Mouse (Mus musculus): ENCODE measurements around the gene 1700017B05Rik. TPM values are rescaled to one million over a fixed set of nuclear protein-coding genes. Genes with fewer than 3 reads are reported as not detected.

Gene 1700017B05Rik
- polyA plus RNA-seq, 1 experiment from 2014 or later: 25.5 TPM

GRCm38 (mm10) chr9:57267421-57267820 lies 5.0 kb upstream of the 1700017B05Rik start:
- ATAC-seq: no peak
- peaks cover 4% of the 10 kb centered on the region; the same call in 1 of the 2 replicates for H3K4me1 ChIP-seq (ENCODE audit: control insufficient read depth, insufficient read depth, low read length)
- H3K4me3 ChIP-seq (ENCODE audit: low read length): no peak overlapping the region

GRCm38 (mm10) chr9:57265125-57265524 lies 2.7 kb upstream of the 1700017B05Rik start:
- Histone ChIP-seq H3K36me3 (ENCODE audit: control insufficient read depth, insufficient read depth, low read length) (no peaks in the 10 kb centered on the region), H3K4me1 (ENCODE audit: control insufficient read depth, insufficient read depth, low read length) (peaks cover 14% of the 10 kb centered on the region), H3K9ac (ENCODE audit: low read depth, low read length) (no peak overlapping the region), H3K27me3 (replicated peaks; ENCODE audit: control insufficient read depth, insufficient read depth, low read length) (no peaks in the 10 kb centered on the region), H3K4me3 (ENCODE audit: low read length) (no peak overlapping the region), H3K9me3 (ENCODE audit: control insufficient read depth, low read length) (no peaks in the 10 kb centered on the region), H3K27ac (ENCODE audit: low read length) (no peak overlapping the region), H3K4me2 (ENCODE audit: low read depth, low read length) (no peak overlapping the region)
- WGBS: 34% methylated on average over 5 of the region's 5 CpGs
- ATAC-seq: no peak

More at GRCm38 (mm10) chr9:57267421-57267820, 5.0 kb upstream of the 1700017B05Rik start:
- Histone ChIP-seq H3K4me2 (ENCODE audit: low read depth, low read length) (no peak overlapping the region), H3K9me3 (ENCODE audit: control insufficient read depth, low read length) (no peaks in the 10 kb centered on the region), H3K27me3 (replicated peaks; ENCODE audit: control insufficient read depth, insufficient read depth, low read length) (no peaks in the 10 kb centered on the region), H3K36me3 (ENCODE audit: control insufficient read depth, insufficient read depth, low read length) (no peaks in the 10 kb centered on the region), H3K27ac (ENCODE audit: low read length) (no peak overlapping the region), H3K9ac (ENCODE audit: low read depth, low read length) (no peak overlapping the region)
- 68% methylated on average over 5 of the region's 5 CpGs for WGBS

DNA sequence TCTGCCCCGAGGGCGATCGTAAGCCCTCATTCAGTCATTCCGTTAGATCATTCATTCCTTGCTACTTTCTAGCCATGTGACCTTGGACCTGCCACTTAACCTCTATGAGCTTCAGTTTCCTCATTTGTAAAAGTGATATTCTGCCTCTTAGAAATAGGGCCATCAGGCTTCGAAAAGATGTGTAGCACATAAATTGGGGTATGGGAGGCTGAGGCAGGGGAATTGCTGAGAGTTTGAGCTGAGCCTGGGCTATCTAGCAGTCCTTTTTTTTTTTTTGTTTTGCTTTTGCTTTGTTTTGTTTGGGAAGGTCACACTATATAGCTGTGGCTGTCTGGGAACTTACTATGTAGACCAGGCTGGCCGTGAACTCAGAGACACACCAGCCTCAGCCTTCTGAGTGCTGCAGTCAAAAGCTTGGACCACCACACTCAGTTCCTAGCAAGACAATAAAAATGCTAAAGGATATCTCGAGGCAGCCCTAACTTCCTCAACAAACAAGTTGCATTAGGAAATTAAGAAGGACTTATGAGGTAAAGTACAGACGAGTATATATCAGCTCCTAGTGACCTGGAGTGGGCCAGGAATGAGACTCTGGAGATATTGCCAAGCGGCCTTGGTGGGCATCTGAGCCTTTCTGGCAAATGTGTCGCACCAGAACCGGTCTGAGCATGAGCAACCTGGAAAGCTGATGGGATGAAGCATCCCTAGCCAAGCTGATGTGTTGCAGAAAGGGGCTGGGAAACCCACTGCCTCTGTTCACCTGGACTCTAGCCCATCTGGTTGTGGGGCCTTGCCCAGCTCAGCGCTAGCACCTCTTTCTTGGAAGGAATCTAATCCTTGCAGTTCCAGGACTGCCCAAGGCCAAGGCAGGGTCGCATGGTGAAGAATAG lies 628 bp upstream of the 1700017B05Rik start:
- Histone ChIP-seq H3K4me3 (ENCODE audit: low read length) (peak overlapping the region; percentile 83), H3K27ac (ENCODE audit: low read length) (no peak overlapping the region), H3K4me1 (ENCODE audit: control insufficient read depth, insufficient read depth, low read length) (peaks cover 17% of the 10 kb centered on the region), H3K36me3 (ENCODE audit: control insufficient read depth, insufficient read depth, low read length) (peaks cover 4% of the 10 kb centered on the region; the same call in 1 of the 2 replicates), H3K4me2 (ENCODE audit: low read depth, low read length) (peak overlapping the region; percentile 77), H3K27me3 (replicated peaks; ENCODE audit: control insufficient read depth, insufficient read depth, low read length) (no peaks in the 10 kb centered on the region), H3K9ac (ENCODE audit: low read depth, low read length) (peak overlapping the region; percentile 94), H3K9me3 (ENCODE audit: control insufficient read depth, low read length) (no peaks in the 10 kb centered on the region)
- 52% methylated on average over 13 of the region's 13 CpGs for WGBS
- no peak for ATAC-seq

DNA sequence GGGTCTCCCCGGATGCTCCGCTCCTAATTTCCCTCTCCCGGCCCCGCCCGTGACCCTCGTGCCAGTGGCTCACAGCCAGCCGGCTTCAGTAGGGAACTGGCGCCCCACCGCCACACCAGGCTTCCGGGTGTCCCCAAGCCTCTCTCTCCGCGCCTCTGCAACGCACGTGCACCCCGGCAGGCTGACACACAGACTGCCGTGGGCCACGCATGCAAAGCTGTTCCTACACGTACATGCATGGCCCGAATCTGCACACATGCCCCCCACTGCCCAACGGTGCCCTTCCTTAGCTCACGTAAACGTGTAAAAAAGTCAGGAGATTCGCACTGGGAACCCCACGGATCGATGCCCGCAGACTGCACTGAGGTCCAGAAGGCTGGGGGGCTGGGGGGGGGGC lies 898 bp downstream of the 1700017B05Rik start:
- H3K4me2 ChIP-seq (ENCODE audit: low read depth, low read length): peak overlapping the region; percentile 77
- no peaks in the 10 kb centered on the region for H3K27me3 ChIP-seq (replicated peaks; ENCODE audit: control insufficient read depth, insufficient read depth, low read length)
- H3K4me3 ChIP-seq (ENCODE audit: low read length): peak overlapping the region; percentile 83
- peaks cover 17% of the 10 kb centered on the region for H3K36me3 ChIP-seq (ENCODE audit: control insufficient read depth, insufficient read depth, low read length)
- ATAC-seq: peak; percentile 52
- peak overlapping the region; percentile 88 for H3K27ac ChIP-seq (ENCODE audit: low read length)
- under 1% methylated on average over 26 of the region's 26 CpGs for WGBS
- H3K9ac ChIP-seq (ENCODE audit: low read depth, low read length): peak overlapping the region; percentile 94
- no peaks in the 10 kb centered on the region for H3K9me3 ChIP-seq (ENCODE audit: control insufficient read depth, low read length)
- peaks cover 17% of the 10 kb centered on the region for H3K4me1 ChIP-seq (ENCODE audit: control insufficient read depth, insufficient read depth, low read length)

DNA sequence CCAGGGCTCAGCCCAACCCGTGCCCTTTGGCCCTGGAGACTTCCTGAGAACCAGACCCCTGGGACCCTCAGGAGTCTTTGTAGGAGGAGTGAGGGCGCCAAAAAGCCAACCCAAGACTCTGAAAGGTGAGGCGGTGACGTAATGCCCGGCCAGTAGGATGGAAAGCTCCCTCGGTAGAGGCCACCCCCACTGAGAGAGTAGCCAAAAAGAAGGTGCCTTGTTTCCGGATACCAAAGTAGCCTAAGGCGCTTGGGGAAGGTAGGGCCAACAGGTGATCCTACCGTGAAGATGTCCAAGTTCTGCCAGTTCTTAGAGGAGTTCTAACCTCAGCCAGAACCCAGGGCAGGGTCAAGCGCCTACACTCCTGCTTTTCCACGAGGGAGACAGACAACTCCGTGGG lies 1.5 kb downstream of the 1700017B05Rik start:
- peak overlapping the region; percentile 94 for H3K9ac ChIP-seq (ENCODE audit: low read depth, low read length)
- no peaks in the 10 kb centered on the region for H3K27me3 ChIP-seq (replicated peaks; ENCODE audit: control insufficient read depth, insufficient read depth, low read length)
- H3K9me3 ChIP-seq (ENCODE audit: control insufficient read depth, low read length): no peaks in the 10 kb centered on the region
- ATAC-seq: 0 out of 2 replicates have a peak, but pooled peaks have one; percentile 1
- peaks cover 17% of the 10 kb centered on the region for H3K4me1 ChIP-seq (ENCODE audit: control insufficient read depth, insufficient read depth, low read length)
- peak overlapping the region; percentile 88 for H3K27ac ChIP-seq (ENCODE audit: low read length)
- H3K4me2 ChIP-seq (ENCODE audit: low read depth, low read length): peak overlapping the region; percentile 77
- H3K4me3 ChIP-seq (ENCODE audit: low read length): peak overlapping the region; percentile 83
- peaks cover 22% of the 10 kb centered on the region for H3K36me3 ChIP-seq (ENCODE audit: control insufficient read depth, insufficient read depth, low read length)
- 7% methylated on average over 12 of the region's 12 CpGs for WGBS

GRCm38 (mm10) chr9:57259736-57260135 lies 2.7 kb downstream of the 1700017B05Rik start:
- peak; percentile 8; the same call in 1 of the 2 replicates for ATAC-seq

DNA sequence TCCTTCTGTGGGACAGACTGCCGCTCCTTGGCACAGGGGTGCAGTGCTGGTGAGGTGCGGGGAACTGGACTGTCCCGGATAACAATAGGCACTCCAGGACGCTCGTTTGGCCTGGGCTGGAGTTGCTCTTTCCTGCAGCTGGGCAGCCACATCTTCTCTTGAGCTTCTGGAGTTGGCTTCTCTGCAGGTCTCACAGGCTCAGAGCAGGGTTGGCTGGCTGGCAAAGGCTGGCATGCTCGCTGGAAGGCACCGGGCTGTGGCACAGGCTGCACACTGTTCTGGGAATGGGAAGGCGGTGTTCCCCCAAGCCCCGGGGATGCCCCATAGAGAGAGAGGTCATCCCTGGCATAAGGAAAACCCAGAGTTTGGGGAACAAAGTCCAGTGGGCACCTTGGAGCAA lies 4.8 kb downstream of the 1700017B05Rik start:
- no peaks in the 10 kb centered on the region for H3K9me3 ChIP-seq (ENCODE audit: control insufficient read depth, low read length)
- ATAC-seq: no peak
- peaks cover 45% of the 10 kb centered on the region for H3K36me3 ChIP-seq (ENCODE audit: control insufficient read depth, insufficient read depth, low read length)
- WGBS: 94% methylated on average over 9 of the region's 9 CpGs
- H3K4me1 ChIP-seq (ENCODE audit: control insufficient read depth, insufficient read depth, low read length): peaks cover 23% of the 10 kb centered on the region
- H3K4me3 ChIP-seq (ENCODE audit: low read length): no peak overlapping the region
- no peak overlapping the region for H3K9ac ChIP-seq (ENCODE audit: low read depth, low read length)
- no peak overlapping the region for H3K27ac ChIP-seq (ENCODE audit: low read length)
- H3K4me2 ChIP-seq (ENCODE audit: low read depth, low read length): no peak overlapping the region
- H3K27me3 ChIP-seq (replicated peaks; ENCODE audit: control insufficient read depth, insufficient read depth, low read length): no peaks in the 10 kb centered on the region

More at GRCm38 (mm10) chr9:57259736-57260135, 2.7 kb downstream of the 1700017B05Rik start:
- H3K27ac ChIP-seq (ENCODE audit: low read length): no peak overlapping the region
- no peak overlapping the region for H3K9ac ChIP-seq (ENCODE audit: low read depth, low read length)
- no peaks in the 10 kb centered on the region for H3K27me3 ChIP-seq (replicated peaks; ENCODE audit: control insufficient read depth, insufficient read depth, low read length)
- 2% methylated on average over 3 of the region's 3 CpGs for WGBS
- no peak overlapping the region for H3K4me3 ChIP-seq (ENCODE audit: low read length)
- H3K4me2 ChIP-seq (ENCODE audit: low read depth, low read length): peak overlapping the region; percentile 77
- H3K4me1 ChIP-seq (ENCODE audit: control insufficient read depth, insufficient read depth, low read length): peaks cover 18% of the 10 kb centered on the region
- peaks cover 25% of the 10 kb centered on the region for H3K36me3 ChIP-seq (ENCODE audit: control insufficient read depth, insufficient read depth, low read length)
- no peaks in the 10 kb centered on the region for H3K9me3 ChIP-seq (ENCODE audit: control insufficient read depth, low read length)

- peaks cover 49% of the 10 kb centered on the region for H3K36me3 ChIP-seq (ENCODE audit: control insufficient read depth, insufficient read depth, low read length)
- 94% methylated on average over 11 of the region's 11 CpGs for WGBS
Measured at GRCm38 (mm10) chr9:57256861-57257260, 5.6 kb downstream of the 1700017B05Rik start.

DNA sequence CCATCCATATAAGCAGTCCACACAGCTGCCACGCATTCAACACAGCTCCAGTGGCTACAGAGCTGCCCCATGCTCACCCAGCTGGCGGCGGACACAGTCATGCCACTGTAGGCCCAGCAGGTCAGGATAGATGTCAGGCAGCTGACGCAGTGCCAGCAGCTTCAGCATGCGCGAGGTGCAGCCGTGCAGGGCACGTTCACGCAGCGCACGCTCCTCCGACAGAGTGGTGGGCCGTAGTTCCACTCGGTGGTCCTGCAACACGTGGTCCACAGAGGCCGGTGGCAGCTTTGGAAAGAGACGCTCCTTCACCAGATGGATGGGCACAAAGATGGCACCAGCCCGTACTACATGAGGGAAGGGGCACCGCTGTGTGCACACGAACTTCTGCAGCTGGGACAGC lies 6.1 kb downstream of the 1700017B05Rik start:
- Histone ChIP-seq H3K36me3 (ENCODE audit: control insufficient read depth, insufficient read depth, low read length) (peaks cover 49% of the 10 kb centered on the region), H3K9ac (ENCODE audit: low read depth, low read length) (peak overlapping the region; percentile 11; the same call in 1 of the 2 replicates), H3K27ac (ENCODE audit: low read length) (no peak overlapping the region), H3K4me2 (ENCODE audit: low read depth, low read length) (no peak overlapping the region), H3K9me3 (ENCODE audit: control insufficient read depth, low read length) (no peaks in the 10 kb centered on the region), H3K27me3 (replicated peaks; ENCODE audit: control insufficient read depth, insufficient read depth, low read length) (no peaks in the 10 kb centered on the region), H3K4me3 (ENCODE audit: low read length) (no peak overlapping the region), H3K4me1 (ENCODE audit: control insufficient read depth, insufficient read depth, low read length) (peaks cover 23% of the 10 kb centered on the region)
- 95% methylated on average over 20 of the region's 20 CpGs for WGBS
- ATAC-seq: no peak

More at GRCm38 (mm10) chr9:57256861-57257260, 5.6 kb downstream of the 1700017B05Rik start:
- H3K4me3 ChIP-seq (ENCODE audit: low read length): no peak overlapping the region
- no peak overlapping the region for H3K27ac ChIP-seq (ENCODE audit: low read length)
- H3K27me3 ChIP-seq (replicated peaks; ENCODE audit: control insufficient read depth, insufficient read depth, low read length): no peaks in the 10 kb centered on the region
- no peaks in the 10 kb centered on the region for H3K9me3 ChIP-seq (ENCODE audit: control insufficient read depth, low read length)
- H3K9ac ChIP-seq (ENCODE audit: low read depth, low read length): peak overlapping the region; percentile 11; the same call in 1 of the 2 replicates
- no peak for ATAC-seq
- peaks cover 23% of the 10 kb centered on the region for H3K4me1 ChIP-seq (ENCODE audit: control insufficient read depth, insufficient read depth, low read length)
- no peak overlapping the region for H3K4me2 ChIP-seq (ENCODE audit: low read depth, low read length)
